In genomic region chr8:61326281-61326680, GRCm38 (mm10) we compare ENCODE assay signal across 20 mouse cellular contexts.
DNase-seq lines count a peak whose midpoint lies in the region; ATAC-seq lines count a peak whose summit lies in the region.
"Had no signal": no experiment of that assay in that cellular context is flagged by ENCODE, and none has a peak within 500 bp of the region (broad histone marks: within the 10 kb centered on the region; RNA-seq: fewer than 3 reads in every experiment).

No protein-coding gene starts in this region.

- peak; percentile 12 to 54 for DNase-seq in adrenal gland, adult (ENCODE audit: inconsistent age in 2 of 2, low spot score in 1 of 2)
- DNase-seq in adrenal gland, postnatal 25 days = no peak
- peak; percentile 37 for DNase-seq in kidney, postnatal 14 days
- no peak for DNase-seq in gastrocnemius, postnatal 14 days
- DNase-seq in layer of hippocampus, postnatal 10 days (ENCODE audit: low spot score in 2 of 2) = no peak
- DNase-seq: cerebellum, adult 18-20 months; cerebellum, postnatal 36 days; gastrocnemius, postnatal 10 days; left cerebral cortex, postnatal 4 days; lung, adult 2 months; lung, postnatal 36 days; right cerebral cortex, postnatal 25 days; thymus, postnatal 14 days had no signal

- no peaks in the 10 kb centered on the region for H3K27me3 ChIP-seq in hindbrain, embryonic 12.5 days
- no peaks in the 10 kb centered on the region for H3K27me3 ChIP-seq in hindbrain, embryonic 16.5 days (replicated peaks; ENCODE audit: control insufficient read depth, insufficient read depth, low read length)
- no peaks in the 10 kb centered on the region for H3K27me3 ChIP-seq in kidney, embryonic 14.5 days (ENCODE audit: control insufficient read depth, insufficient read depth, low read length)

- H3K4me1 ChIP-seq in hindbrain, embryonic 12.5 days = peaks cover 27% of the 10 kb centered on the region
- peaks cover 15% of the 10 kb centered on the region for H3K4me1 ChIP-seq in hindbrain, embryonic 16.5 days (ENCODE audit: control insufficient read depth, insufficient read depth, low read depth, low read length)
- H3K4me1 ChIP-seq in kidney, embryonic 14.5 days (ENCODE audit: control insufficient read depth, insufficient read depth, low read length) = peaks cover 34% of the 10 kb centered on the region

- H3K4me3 ChIP-seq in hindbrain, embryonic 12.5 days = no peak overlapping the region
- H3K4me3 ChIP-seq in hindbrain, embryonic 16.5 days (ENCODE audit: low read length) = no peak overlapping the region
- no peak overlapping the region for H3K4me3 ChIP-seq in kidney, embryonic 14.5 days (ENCODE audit: low read length)
- H3K4me3 ChIP-seq: layer of hippocampus, adult 2 months; midbrain, embryonic 10.5 days had no signal

- ATAC-seq in hindbrain, embryonic 12.5 days (ENCODE audit: low FRiP score) = no peak
- ATAC-seq in hindbrain, embryonic 16.5 days = no peak
- ATAC-seq in kidney, embryonic 14.5 days (ENCODE audit: low FRiP score, low TSS enrichment) = no peak
- ATAC-seq: activated CD4-positive, CD25-positive, alpha-beta regulatory T cell, adult 4 months had no signal

- H3K27ac ChIP-seq in hindbrain, embryonic 12.5 days = peak overlapping the region; percentile 32; the same call in 1 of the 2 replicates
- H3K27ac ChIP-seq in hindbrain, embryonic 16.5 days (ENCODE audit: low read depth, low read length) = no peak overlapping the region
- no peak overlapping the region for H3K27ac ChIP-seq in kidney, embryonic 14.5 days (ENCODE audit: low read depth, low read length)

- 89% methylated on average over 8 of the region's 8 CpGs for WGBS in hindbrain, embryonic 12.5 days
- 87% methylated on average over 8 of the region's 8 CpGs for WGBS in hindbrain, embryonic 16.5 days
- 79% methylated on average over 8 of the region's 8 CpGs for WGBS in kidney, embryonic 14.5 days

- H3K9ac ChIP-seq in hindbrain, embryonic 12.5 days = no peak overlapping the region
- H3K9ac ChIP-seq in hindbrain, embryonic 16.5 days (ENCODE audit: low read depth, low read length) = no peak overlapping the region
- H3K9ac ChIP-seq in kidney, embryonic 14.5 days (ENCODE audit: low read depth, low read length) = no peak overlapping the region

- H3K36me3 ChIP-seq in hindbrain, embryonic 12.5 days = peaks cover 12% of the 10 kb centered on the region
- H3K36me3 ChIP-seq in hindbrain, embryonic 16.5 days (ENCODE audit: control insufficient read depth, insufficient read depth, low read length) = no peaks in the 10 kb centered on the region
- peaks cover 9% of the 10 kb centered on the region for H3K36me3 ChIP-seq in kidney, embryonic 14.5 days (ENCODE audit: control insufficient read depth, insufficient read depth, low read length)

- intact Hi-C loops in gastrocnemius, postnatal 14 days (cut with DNase I; ENCODE audit: low total_unique reads) = no loop called here

- no peak overlapping the region for H3K4me2 ChIP-seq in hindbrain, embryonic 12.5 days (replicated peaks)
- no peak overlapping the region for H3K4me2 ChIP-seq in hindbrain, embryonic 16.5 days (ENCODE audit: low read length)
- H3K4me2 ChIP-seq in kidney, embryonic 14.5 days (replicated peaks; ENCODE audit: low read depth, low read length) = no peak overlapping the region
- H3K4me2 ChIP-seq: liver, embryonic 11.5 days had no signal

- no peaks in the 10 kb centered on the region for H3K9me3 ChIP-seq in hindbrain, embryonic 12.5 days (replicated peaks)
- no peaks in the 10 kb centered on the region for H3K9me3 ChIP-seq in hindbrain, embryonic 16.5 days (ENCODE audit: control insufficient read depth, low read length)
- H3K9me3 ChIP-seq in kidney, embryonic 14.5 days (ENCODE audit: control insufficient read depth, low read length) = no peaks in the 10 kb centered on the region
- H3K9me3 ChIP-seq: midbrain, embryonic 10.5 days had no signal

Comparison
In these comparisons a context has a peak if more than half of its experiments do, and no peak if none do; other contexts are left out.
1. DNase-seq: peak in adrenal gland, adult (2 of 2) and kidney, postnatal 14 days (single experiment); none in adrenal gland, postnatal 25 days (single experiment), gastrocnemius, postnatal 14 days (single experiment) and layer of hippocampus, postnatal 10 days (0 of 2).